Mouse (Mus musculus): ENCODE results near the gene Mcm2.

The Mcm2 gene

DNA sequence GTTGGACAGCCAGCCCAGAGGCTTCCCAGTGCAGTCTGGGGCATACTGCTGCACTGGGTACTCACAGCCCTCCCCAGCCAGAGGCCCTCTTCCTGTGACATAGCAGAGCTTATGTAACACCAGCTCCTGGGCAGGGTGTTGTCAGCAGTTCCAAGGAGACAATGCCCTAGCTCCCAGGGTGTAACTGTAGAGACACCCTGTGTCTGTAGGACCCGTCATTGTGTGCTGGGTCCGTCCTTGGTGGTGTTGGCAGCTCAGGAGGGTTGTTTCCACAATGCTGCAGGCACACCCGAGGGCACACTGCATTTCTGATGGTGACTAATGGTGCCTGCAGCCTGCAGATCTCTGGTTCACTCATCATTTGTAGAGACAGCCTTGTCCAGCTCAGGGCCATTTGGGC, 28.3 kb upstream of the Mcm2 start:
- peak; percentile 40 for DNase-seq (ENCODE audit: low read depth)

DNA sequence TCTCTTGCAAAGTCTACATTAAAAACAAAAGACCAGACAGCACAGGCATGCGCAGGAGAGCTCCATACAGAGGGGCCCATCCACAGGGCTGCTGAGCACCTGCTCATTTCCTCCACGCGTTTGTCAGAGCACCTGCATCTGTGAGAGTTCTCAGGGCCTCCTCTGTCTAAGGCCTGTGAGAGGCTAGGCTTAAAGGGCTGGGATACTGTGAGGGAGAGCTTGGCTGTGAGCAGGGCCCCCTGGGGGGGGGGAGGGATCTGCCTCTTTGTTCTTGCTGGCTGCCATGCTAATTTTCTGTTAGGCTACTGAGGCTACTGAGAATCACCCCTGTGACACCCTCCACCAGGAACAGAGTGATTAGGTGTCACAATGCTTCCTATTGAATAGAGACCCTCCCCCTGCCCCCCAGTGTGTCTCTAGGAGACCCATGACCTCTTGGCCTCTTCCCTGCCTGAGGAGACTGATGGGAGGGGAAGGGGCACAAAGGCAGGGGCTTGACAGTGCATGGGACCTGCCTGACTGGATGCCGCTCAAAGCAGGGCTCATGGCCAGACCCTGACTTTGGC, 27.1 kb upstream of the Mcm2 start:
- no peak for DNase-seq (ENCODE audit: low read depth)

DNA sequence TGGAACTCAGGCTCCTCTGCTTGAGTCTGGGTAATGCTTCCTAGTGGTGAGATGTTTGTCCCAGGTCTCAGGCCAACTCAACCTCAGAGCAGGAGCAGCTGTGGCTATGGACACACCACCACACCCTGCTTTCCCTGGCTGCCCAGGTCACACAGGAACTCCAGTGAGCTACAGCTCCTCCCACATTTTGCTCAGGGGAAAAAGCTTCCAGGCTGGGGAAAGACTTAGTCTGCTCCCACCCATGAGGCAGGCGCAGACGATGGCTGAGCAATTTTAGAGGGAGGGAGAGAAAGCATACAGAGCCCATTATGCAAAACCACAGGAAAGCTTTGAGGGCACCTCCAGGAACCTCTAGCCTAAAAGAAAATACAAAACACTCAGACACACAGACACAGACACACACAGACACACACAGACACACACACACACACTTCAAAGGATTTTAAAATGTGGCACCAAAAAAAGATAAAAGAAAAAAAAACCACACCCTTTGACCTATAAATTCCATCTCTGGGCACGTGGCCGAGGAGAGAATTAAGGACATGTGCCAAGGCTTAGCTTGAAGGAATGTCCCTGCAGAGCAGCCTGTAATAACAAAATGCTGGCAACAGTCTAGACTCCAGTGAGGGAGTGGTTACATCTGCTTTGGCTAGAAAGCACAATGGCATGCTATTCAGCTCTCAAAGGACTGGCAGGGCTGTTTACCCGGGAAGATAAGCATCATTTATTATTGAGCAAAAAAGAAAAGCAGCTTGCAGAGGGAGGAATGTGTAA, 26.1 kb upstream of the Mcm2 start:
- DNase-seq (ENCODE audit: low read depth), result no peak

DNA sequence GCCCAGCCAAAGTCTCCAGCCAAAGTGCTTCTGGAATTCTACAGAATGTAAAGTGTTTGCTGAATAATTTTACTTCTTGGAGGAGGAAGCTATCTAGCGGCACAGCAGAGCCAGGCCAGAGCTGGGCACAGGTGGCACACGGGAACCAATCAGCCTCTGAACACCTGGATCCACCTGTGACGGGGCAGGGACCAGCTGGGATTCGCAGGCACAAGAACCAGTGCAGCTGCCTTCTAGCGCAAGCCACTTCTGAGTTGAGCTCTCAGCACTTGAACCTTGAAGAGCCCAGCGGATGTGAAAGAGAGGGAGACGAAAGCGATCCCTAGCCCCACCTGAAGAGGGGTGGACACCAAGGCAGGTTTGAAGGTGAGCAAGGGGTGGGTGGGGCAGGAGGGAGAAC, 20.2 kb upstream of the Mcm2 start:
- DNase-seq (ENCODE audit: low read depth), result no peak

DNA sequence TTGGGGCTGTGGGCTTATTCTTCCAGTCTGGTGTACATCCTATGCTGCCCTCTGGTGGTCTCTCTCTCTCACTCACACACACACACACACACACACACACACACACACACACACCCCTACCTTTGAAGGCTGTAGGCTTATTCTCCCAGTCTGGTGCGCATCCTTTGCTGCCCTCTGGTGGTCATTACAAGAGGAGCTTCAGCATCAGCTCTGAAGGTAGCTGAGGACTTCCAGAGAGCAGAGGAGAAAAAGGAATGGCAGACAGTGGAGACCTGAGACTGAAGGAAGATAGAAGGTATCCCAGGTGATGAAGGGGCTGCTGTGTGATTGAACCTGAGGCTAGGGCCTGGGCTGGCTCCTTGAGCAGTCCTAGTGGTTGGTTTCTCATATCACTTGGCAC, 17.6 kb upstream of the Mcm2 start:
- DNase-seq (ENCODE audit: low read depth), result peak; percentile 71

DNA sequence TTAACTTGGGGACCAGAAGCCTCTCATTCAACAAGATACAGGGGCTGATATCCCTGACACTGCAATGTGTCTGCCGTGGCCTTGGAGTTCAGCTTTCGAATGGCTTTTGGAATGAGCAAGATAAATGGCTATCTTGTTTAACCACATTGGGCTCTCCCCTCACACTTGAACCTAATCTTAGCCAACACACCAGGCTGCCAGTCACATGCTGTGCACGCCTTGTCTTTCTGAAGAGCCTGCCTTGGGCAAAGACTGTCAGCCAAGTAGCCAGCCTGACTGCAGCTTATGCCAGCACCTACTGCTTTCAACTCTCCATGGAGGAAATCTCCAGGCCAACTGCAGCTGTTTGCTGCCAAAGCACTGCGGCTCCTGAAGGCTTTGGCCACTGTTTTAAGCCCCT, 16.9 kb upstream of the Mcm2 start:
- DNase-seq (ENCODE audit: low read depth), result peak; percentile 51

DNA sequence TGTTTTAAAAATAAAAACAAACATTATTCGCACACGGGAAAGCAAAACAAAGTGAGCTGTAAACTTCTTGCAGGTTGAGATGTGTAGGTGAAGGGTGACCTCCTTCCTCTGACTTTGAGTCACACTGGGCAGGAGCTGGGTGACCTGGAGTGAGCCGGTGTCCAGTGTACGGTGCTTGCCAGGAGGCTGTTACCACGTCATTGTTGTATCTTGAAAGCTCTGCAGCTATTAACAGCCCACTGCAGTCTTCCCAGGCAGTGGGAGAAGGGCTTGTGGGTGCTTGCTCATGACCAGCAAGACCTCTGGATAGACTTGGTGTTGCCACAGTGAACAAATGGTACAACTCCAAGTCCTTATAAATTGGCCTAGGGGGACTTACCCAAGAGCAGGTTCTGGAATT, 16.2 kb upstream of the Mcm2 start:
- no peak for DNase-seq (ENCODE audit: low read depth)

DNA sequence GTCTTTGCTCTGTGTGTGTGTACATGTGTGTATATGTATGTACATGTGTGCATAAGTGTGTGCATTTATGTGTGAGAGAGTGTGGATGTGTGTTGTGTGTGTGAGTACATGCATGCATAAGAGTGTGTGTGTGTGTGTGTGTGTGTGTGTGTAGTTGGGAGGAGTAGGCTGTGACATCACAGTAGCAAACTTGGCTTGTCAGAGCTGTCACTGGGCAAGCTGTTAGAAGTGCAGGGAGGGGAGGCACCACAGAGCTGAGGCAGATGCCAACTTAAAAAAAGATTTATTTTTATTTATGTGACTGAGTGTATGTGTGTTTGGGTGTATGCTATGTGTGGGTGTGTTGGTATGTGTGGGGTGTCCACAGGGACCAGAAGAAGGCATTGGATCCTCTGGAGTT, 14.9 kb upstream of the Mcm2 start:
- DNase-seq (ENCODE audit: low read depth), result no peak

DNA sequence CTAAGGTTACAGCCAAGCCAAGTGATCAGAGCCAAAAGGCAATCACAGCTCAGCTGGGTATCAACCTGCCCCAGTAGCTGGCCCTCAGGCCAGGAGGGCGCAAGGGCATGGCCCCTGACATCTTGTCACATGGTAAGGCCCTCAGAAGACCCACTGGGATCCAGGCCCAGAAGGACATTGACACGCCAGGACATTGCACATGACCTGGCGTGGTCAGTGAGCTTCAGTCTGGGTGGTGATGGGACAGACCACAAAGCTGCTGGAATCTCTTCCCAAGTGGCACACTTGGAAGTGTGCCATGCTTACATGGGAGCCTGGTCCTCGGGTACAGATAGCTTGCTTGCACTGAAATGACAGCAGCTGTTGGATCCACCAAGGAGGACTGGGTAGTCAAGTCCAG, 14.4 kb upstream of the Mcm2 start:
- no peak for DNase-seq (ENCODE audit: low read depth)

DNA sequence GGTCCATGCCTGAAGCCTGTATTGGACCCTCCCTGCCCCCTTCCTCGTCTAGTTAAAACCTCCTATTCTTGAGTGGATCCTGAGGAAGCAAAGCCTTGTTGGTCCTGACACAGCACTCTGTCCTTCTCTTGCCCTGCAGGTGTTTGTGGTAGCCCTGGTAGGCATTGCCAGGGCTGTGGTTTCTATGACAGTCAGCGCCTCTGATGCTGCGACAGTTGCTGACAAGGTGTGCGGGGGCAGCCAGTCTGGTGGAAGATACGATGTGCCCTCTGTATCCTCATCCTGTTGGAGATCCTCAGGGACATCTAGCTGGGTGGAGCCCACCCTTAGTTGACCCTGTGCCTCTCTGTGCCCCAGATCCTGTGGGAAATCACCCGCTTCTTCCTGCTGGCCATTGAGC, 10.6 kb upstream of the Mcm2 start:
- DNase-seq (ENCODE audit: low read depth), result no peak

DNA sequence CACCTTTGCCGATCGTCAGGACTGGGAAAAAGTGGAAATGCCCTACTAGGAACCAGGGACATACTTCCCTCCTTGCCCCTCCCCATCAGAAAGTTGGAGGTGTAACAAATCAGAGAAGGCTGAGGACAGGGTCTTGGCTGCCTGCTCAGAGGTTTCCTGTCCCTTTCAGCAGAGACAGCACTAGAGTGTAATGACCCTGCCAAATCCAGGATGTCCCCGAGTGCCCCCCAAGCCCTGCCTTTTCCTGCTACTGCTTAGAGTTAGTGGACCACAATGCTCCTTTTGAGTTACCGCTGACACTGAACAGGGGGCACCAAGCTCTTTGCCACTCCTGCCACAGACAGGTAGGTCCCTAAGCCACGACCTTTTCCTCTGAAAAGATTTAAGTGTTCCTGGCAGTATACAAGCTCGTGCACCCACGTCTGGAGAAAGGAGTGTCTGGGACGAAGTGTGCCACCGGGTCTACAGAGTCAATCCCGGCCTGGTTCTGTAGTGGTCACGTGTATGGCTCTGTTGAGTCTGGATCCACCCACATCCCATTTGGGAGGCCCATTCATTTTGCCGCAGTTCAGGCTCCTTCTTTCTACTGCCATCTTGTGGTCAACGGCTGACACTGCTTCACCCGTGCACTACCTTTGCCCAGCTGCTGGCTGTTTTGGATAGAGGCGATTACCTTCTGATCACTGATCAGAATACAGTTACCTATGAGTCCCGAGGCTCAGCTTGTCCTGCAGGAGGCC, 8.0 kb upstream of the Mcm2 start:
- peak; percentile 76 for DNase-seq (ENCODE audit: low read depth)

DNA sequence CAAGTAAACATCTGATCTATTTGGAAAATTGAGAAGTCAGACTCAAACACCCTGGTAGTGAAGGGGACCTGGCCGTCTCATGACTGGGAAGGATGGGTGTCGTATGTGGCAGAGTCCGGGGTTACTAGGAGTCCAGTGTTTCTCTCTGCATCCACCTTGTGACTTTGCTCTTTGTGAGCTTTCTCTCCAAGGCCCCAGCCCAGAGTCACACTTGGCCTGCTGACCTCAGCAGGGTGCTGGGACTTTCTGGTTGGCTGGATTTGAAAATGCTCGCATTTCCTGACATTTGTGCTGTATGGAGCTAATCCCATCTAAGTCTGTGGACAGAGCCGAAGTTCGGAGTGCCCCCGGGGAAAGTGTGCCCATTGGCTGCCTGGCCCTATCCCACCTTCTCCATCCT, 6.5 kb upstream of the Mcm2 start:
- no peak for DNase-seq (ENCODE audit: low read depth)

DNA sequence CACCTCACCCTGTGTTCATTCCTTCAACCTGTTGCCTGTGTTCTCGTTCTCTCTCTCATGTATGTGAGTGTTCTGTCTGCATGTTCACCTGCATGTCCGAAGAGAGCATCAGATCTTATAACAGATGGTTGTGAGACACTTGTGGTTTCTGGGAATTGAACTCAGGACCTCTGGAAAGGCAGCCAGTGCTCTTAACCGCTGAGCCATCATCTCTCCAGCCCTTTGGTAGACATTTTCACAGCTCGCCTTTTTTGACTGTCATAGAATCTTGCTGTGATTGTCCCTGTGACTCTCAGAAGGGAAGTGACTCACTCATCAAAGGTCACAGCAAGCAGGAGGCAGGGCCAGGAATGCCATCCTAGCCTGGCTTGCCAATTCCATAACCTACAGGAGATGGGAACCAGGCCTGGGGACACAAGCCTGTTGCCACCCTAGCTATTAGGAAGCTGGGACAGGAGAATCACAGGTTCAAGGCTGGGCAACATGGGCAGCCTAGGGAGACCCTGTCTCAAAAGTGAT, 5.9 kb upstream of the Mcm2 start:
- no peak for DNase-seq (ENCODE audit: low read depth)

DNA sequence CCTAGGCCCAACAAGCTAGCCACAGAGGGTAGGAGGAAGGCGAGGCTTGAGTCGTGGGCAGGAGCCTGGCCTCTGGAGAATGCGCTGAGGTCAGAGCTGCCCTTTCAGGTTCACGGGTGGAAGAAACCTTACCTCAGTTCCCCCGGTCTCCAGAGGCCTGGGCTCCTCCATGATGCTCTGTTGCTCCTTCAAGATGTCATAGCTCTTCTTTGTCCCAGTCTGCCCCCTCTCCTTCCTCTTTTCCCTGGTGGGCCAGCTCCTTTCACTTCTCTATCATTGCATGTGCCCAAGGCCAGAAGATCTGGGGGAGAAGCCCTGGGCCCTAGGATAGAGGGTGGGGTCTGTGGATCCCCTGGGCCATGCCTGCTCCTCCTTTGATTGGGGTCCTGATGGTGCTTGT, 5.1 kb upstream of the Mcm2 start:
- no peak for DNase-seq (ENCODE audit: low read depth)

DNA sequence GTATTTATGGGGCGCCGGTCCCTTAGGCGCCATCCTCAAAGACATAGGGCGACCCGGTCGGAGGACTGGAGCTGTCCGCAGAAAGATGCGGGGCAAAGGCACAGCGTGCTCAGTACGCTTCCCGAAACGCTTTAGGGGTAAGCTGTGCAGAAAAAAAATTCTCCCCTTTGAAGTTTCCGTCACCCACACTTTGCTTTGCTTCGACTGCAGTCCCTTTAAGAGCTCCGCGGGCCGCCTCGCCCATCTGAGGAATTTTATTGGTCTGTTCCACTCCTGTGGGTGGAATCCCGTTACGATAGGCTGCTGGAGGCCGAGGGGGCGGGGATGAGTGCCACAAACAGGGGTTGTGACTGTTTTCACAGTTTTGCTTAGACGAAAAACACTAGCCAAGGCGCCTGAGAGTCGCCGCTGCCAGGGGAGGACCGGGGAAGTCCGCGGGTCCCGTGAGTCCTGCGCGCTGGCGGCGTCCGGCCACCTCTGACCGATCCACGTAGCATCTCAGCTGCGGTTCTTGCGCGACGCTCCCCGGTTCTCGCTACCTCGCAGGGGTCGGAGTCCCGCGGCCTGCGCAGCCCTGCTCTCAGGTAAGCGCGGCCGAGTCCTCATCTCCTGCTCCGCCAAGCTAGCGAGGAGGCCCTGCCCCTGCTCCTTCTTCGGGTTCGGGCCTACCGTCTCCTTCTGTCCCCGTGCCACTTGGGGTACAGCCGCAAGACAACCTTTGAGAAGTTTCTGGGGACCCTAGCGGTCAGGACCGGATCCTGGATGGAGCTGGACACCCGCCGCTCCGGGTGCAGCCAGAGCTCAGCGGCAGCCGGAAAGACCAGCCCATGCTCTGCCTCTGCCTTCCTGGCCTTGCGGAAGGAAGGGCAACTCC, 3.6 kb upstream of the Mcm2 start, which contains the start of gene Tpra1:
TSS of gene Tpra1 (plus strand) at position 305 of the 874 bp plus-strand sequence.
- DNase-seq (ENCODE audit: low read depth), result peak; percentile 98

DNA sequence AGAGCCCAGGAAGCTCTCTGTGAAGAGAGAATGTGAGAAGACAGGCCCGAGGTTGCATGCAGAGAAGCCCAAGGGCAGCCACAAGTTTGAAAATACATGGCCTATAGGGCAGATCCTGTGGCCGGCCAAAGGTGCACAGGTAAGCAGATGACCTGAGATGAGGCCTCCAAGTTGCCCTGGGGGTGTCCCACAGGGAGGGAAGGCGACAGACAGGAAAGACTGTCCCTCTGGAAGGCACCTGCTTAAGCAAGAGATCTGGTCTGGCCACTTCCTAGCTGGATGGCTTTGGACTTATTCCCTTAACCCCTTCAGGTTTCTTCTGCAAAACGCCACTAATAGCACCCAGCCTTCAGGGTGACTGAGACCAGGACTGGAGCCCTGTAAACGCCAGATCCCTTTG, 2.9 kb upstream of the Mcm2 start:
- no peak for DNase-seq (ENCODE audit: low read depth)

DNA sequence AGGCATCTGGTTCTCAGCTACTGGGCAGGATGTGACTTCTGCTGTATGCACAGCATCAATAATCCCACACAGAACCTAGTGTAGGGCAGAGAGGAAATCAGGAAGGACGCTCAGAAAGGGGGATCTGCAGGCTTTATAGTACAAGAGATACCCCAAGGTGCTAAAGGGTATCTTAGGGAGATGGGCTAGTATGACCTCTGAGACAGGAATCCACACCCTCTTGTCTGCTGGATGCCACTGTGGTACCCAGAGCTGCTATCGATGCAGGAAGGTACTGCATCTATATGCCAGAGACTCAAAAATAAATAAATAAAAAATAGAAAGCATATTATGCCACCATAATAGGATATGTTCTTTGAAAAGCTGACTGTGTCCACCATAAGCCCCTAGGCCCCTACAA, 1.0 kb upstream of the Mcm2 start:
- no peak for DNase-seq (ENCODE audit: low read depth)

DNA sequence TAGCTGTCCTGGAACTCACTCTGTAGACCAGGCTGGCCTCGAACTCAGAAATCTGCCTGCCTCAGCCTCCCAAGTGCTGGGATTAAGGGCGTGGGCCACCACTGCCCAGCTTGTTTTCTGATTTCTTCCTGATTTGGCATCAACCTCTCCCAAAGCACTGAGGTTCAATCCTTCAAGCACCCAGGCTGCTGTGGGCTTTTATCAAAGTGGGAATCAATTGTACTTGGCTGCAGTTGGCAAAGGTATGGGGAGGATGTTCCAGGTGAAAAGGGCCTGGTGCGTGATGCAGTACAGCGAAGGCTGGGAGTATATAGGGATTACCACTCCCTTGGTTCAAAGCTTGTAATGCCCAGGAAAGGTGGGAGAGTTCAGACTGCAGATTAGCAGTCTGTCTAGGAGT, 506 bp upstream of the Mcm2 start:
- no peak for DNase-seq (ENCODE audit: low read depth)

DNA sequence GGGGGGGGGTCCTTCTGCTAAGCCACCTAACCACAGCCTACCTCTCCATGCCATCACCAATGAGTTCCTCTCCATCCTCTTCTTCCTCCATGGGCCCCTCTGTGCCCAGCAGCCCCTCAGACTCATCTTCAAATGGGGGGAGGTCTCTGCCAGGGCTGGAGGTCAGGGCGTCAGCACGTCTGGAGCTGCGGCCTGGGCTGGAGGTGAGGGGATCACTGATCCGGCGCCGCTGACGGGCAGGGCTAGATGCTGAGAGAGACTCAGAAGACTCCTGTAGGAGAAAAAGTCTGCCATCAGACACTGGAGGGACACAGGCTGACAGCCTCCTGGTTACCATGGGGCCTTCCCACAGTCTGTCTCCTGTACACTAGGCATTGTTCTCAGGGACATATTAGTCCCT, 1.3 kb downstream of the Mcm2 start:
- no peak for DNase-seq (ENCODE audit: low read depth)

DNA sequence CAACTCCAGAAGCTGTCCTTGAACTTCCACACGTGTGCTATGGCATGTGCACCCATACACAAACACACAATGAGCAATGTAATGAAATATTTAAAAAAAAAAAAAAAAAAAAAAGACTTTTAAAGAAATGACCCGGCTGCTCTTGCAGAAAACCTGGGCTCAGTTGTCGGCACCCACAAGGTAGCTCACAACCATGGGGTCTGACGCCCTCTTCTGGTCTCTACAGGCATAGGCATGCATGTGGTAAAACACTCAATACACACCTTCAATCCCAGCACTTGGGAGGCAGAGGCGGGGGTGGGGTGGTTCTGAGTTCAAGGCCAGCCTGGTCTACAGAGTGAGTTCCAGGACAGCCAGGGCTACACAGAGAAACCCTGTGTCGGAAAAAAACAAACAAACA, 2.6 kb downstream of the Mcm2 start:
- DNase-seq (ENCODE audit: low read depth), result peak; percentile 33

DNA sequence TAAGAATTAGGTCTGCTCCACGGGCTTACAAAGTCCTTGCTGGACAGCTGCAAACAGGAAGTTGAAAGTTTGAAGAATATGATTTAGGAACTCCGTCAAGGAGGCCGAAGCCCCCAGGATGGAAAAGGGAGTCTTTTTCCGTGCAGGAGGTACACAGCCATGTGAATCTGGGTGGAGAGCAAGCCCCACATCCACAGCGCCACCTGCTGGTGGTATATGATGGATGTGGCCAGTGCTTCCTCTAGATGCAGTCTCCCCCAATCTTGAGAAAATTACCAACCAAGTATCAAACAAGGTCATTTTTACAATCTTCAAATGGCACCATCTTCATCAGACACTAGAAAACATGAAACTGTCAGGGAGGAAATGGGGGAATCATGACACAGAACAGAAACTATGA, 5.0 kb downstream of the Mcm2 start:
- peak; percentile 65 for DNase-seq (ENCODE audit: low read depth)

DNA sequence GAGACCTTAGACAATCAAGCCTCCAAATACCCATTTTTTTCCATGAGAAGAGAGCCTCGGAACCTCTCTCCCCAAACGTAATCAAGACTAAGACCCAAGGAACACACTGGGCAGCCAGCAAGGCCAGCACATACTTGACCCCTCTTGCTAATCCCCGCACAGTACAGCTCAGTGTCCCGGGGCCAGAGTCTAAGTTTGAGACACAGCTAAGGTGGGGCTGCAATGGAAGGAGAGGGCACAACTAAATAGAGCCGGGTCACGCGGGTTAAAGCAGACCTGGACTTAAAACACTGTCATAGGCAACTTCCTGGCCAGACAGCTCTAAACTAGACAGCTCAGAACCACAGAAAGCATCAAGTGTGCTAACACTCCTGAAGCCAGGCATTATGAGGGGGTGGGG, 7.7 kb downstream of the Mcm2 start:
- DNase-seq (ENCODE audit: low read depth), result no peak
